Mouse (Mus musculus) liver, embryonic 12.5 days (tissue): ENCODE data around the gene Lilrb4a. TPM values are rescaled to one million over a fixed set of nuclear protein-coding genes. Genes with fewer than 3 reads are reported as not detected.
"Not testable (repeated sequence)": the region's sequence is repeated elsewhere in the genome, so short reads cannot be mapped to it uniquely, and the experiment has no call there.

Experiments
- ATAC-seq: fragments of 200-750 bp; cut with Nextera tagmentation; 2 replicates; pipeline ENCODE4 v1.8.0; 2017; ENCODE audit warnings: moderate number of reproducible peaks, mild to moderate bottlenecking, moderate library complexity
- H3K27ac ChIP-seq: fragments of 300-500 bp; sonication (generic); 2 replicates; pipeline ENCODE4 v1.5.1; 2016; ENCODE audit warnings: mild to moderate bottlenecking
- H3K27me3 ChIP-seq: fragments of 300-500 bp; sonication (generic); replicated peaks from 2 replicates; pipeline ENCODE4 v1.6.1; 2016; ENCODE audit warnings: mild to moderate bottlenecking, moderate library complexity
- H3K36me3 ChIP-seq: fragments of 300-500 bp; sonication (generic); 2 replicates; pipeline ENCODE4 v1.6.1; 2016; ENCODE audit warnings: mild to moderate bottlenecking, moderate library complexity
- H3K4me1 ChIP-seq: fragments of 300-500 bp; sonication (generic); 2 replicates; pipeline ENCODE4 v1.6.1; 2016
- H3K4me2 ChIP-seq: fragments of 300-500 bp; sonication (generic); 2 replicates; pipeline ENCODE4 v1.6.1; 2016; ENCODE audit warnings: mild to moderate bottlenecking, moderate library complexity
- H3K4me3 ChIP-seq: fragments of 300-500 bp; sonication (generic); 2 replicates; pipeline ENCODE4 v1.5.1; 2016; ENCODE audit warnings: mild to moderate bottlenecking, moderate library complexity
- H3K9ac ChIP-seq: fragments of 300-500 bp; sonication (generic); 2 replicates; pipeline ENCODE4 v1.6.1; 2016; ENCODE audit warnings: mild to moderate bottlenecking, moderate library complexity
- H3K9me3 ChIP-seq: fragments of 300-500 bp; sonication (generic); replicated peaks from 2 replicates; pipeline ENCODE4 v1.6.1; 2016; ENCODE audit warnings: mild to moderate bottlenecking, moderate library complexity
- WGBS: fragments of 180-500 bp; shearing (Covaris S2); methylation state at CpG from one replicate; pipeline ENCODE4 v1.1.7; 2016; ENCODE audit not compliant: insufficient replicate concordance; 5-methylcytosine and 5-hydroxymethylcytosine counted together
- polyA plus RNA-seq: library from polyadenylated mRNA; unstranded; fragments of >200 nt; fragmentation: Nextera tagmentation; extraction: Ambion mirVana; gene quantifications from 2 replicates; pipeline ENCODE4 v1.2.1, GENCODE M21; 2016

Lilrb4a gene
- polyA plus RNA-seq = 3.3 and 4.7 TPM in 2 replicates

DNA sequence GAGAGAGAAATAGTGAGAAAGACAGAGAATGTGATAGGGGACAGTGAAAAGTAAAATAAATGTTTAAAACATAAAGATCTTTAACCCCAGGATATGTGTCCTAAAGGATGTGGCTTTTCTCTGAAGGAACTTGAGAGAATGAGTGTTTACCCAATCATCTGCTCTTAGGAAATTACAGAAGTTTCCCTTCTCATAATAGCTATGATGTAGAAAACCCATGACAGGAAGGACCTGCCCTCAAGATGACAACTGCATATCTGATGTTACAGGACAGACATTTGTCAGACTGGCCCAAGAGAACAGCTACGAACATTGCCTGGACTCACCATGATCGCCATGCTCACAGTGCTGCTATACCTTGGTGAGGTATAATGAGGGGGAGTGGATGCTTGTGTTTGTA lies at the start of gene Lilrb4a:
Gene Lilrb4a, plus strand, starts transcription at position 266 of the 400 bp plus-strand sequence.
- H3K4me1 ChIP-seq, H3K9me3 ChIP-seq, H3K36me3 ChIP-seq, H3K4me2 ChIP-seq, H3K4me3 ChIP-seq, H3K27me3 ChIP-seq, ATAC-seq, H3K27ac ChIP-seq, H3K9ac ChIP-seq: not testable (repeated sequence)
- no CpG with 5 or more reads among the region's 2 CpGs for WGBS

DNA sequence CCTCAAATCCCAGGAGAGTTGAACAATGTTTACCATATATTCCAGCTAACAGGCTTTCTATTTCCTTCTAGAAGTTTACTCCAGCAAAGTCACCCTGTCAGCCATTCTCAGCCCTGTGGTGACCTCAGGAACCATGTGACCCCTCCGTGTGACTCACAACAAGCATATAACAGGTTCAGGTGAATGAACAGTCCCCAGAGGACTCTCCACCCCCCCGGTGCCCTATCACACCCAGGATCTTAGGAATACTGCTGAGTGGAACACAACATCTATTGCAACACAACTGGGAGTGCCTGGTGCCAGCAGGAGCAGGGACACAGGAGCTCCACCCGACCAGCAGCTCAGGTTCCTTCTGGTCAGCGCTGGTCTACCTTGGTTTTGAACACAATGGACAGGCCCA lies 39.1 kb upstream of the Lilrb4a start:
- ATAC-seq = no peak
- no peaks in the 10 kb centered on the region for H3K27me3 ChIP-seq
- no peaks in the 10 kb centered on the region for H3K4me1 ChIP-seq
- no peak overlapping the region for H3K4me2 ChIP-seq
- H3K27ac ChIP-seq = no peak overlapping the region
- H3K4me3 ChIP-seq = no peak overlapping the region
- H3K9me3 ChIP-seq = no peaks in the 10 kb centered on the region
- H3K36me3 ChIP-seq = no peaks in the 10 kb centered on the region
- 54% methylated on average over 4 of the region's 4 CpGs for WGBS
- no peak overlapping the region for H3K9ac ChIP-seq

DNA sequence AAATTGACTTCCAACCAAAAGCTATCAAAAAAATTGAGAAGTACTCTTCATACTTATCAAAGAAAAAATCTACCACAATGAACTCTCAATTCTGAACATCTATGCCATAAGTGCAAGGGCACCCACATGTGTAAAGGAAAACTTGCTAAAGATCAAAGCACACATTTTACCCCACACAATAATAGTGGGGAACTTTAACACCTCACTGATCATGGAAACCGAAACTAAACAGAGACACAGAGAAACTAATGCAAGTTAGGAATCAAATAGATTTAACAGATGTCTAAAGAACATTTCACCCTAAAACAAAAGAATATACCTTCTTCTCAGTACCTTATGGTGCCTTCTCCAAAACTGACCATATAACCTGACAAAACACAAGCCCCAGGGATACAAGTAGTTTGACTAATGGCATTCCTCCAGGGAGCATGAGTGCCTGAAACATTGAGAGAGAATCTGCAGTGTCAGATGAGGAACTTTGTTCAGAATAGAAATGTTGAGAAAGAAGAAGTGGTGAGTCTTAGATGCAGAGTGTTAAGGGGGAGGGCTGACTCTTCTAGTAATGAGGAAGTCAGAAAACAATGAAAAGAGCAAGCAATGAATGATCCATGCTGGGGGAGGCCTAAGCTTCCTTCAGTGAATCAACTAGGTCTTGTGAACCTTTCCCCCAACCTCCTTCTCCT lies 37.0 kb upstream of the Lilrb4a start:
- ATAC-seq = no peak
- no peak overlapping the region for H3K4me2 ChIP-seq
- H3K9me3 ChIP-seq = no peaks in the 10 kb centered on the region
- 34% methylated on average over 1 of the region's 1 CpGs for WGBS
- no peaks in the 10 kb centered on the region for H3K36me3 ChIP-seq
- H3K27me3 ChIP-seq = no peaks in the 10 kb centered on the region
- H3K27ac ChIP-seq = no peak overlapping the region
- H3K4me1 ChIP-seq = no peaks in the 10 kb centered on the region
- H3K9ac ChIP-seq = no peak overlapping the region
- H3K4me3 ChIP-seq = no peak overlapping the region

DNA sequence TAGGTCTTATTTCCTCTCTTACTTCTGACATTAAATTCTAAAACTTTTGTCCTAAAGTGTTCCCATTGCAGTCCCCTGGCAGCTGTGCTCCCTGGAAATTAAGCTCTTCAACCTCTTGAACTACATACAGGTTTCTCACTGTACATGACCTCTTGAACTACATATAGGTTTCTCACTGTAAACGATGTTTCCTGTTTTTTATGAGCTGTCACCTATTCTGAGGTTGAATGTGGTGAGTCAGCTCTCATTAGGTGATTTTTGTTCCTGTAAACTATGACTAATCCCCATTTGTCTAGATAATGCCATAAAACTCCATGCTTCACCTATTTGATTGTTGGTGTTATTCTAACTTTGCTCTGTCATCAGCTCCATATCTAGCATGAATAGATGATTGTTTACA lies 36.4 kb upstream of the Lilrb4a start:
- no peak overlapping the region for H3K4me2 ChIP-seq
- H3K27me3 ChIP-seq = no peaks in the 10 kb centered on the region
- no peaks in the 10 kb centered on the region for H3K36me3 ChIP-seq
- no peaks in the 10 kb centered on the region for H3K9me3 ChIP-seq
- H3K4me1 ChIP-seq = no peaks in the 10 kb centered on the region
- H3K27ac ChIP-seq = no peak overlapping the region
- no peak overlapping the region for H3K9ac ChIP-seq
- WGBS = 15% methylated on average over 1 of the region's 1 CpGs
- no peak overlapping the region for H3K4me3 ChIP-seq
- no peak for ATAC-seq

DNA sequence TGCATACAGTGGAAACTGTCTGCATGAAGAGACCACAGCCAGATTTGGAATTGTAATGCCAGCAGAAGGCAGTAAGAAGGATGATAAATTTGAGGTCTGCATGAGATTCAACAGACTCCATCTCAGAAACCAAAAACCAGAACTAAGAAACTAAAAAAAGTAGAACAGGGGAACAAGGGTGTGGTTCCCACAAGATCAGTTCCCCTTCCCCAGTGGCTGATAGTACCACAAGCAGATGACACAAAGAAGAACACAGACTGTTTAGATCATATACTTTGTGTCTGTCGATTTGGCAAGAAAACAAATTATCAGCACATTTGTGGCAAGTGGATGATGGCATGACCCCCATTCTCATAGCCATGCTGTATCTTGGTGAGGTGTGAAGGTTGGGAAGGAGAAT lies 35.0 kb upstream of the Lilrb4a start:
- Histone ChIP-seq H3K4me1 (no peaks in the 10 kb centered on the region), H3K27ac (no peak overlapping the region), H3K4me3 (no peak overlapping the region), H3K36me3 (no peaks in the 10 kb centered on the region), H3K9me3 (no peaks in the 10 kb centered on the region), H3K4me2 (no peak overlapping the region), H3K27me3 (no peaks in the 10 kb centered on the region), H3K9ac (no peak overlapping the region)
- WGBS = 21% methylated on average over 1 of the region's 1 CpGs
- ATAC-seq = no peak

DNA sequence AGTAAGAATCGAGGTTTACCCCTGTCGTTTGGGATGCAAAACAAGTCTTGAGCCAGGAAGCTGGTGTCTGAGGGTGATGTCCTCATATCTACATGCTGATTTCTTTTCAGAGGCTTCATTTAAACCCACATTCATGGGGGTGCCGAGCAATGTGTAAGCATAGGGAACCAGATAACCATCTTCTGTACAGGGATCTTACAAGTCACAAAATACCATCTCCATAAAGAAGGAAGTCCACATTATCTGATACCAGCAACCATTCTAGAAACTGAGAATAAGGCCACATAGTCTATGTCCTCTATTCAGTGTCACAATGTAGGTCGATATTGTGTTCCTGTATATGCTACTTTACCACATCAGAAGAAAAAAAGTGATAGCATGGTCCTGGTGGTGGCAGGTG lies 34.4 kb upstream of the Lilrb4a start:
- no peak for ATAC-seq
- Histone ChIP-seq H3K9me3 (no peaks in the 10 kb centered on the region), H3K4me2 (no peak overlapping the region), H3K4me3 (no peak overlapping the region), H3K4me1 (no peaks in the 10 kb centered on the region), H3K27ac (no peak overlapping the region), H3K9ac (no peak overlapping the region), H3K27me3 (no peaks in the 10 kb centered on the region), H3K36me3 (no peaks in the 10 kb centered on the region)
- WGBS = 25% methylated on average over 4 of the region's 4 CpGs

DNA sequence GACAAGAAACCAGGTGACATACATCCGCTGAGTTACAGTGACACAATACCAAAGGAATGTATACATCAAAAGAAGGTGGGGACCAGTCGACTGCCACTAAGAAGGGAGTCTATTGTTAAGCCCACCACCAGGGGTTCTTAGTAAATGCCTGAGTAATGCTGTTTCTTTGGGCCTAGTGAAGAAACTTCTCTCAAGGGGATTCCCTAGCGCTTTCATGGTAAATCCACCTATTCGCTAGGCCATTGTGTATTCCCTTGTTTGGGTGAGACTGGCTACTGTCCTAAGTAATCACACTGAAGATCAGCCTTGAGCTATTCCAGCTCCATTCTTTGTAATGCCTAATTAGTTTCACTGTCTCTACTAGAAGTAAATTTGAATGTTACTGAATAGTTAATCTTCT lies 27.0 kb upstream of the Lilrb4a start:
- not testable (repeated sequence) for H3K36me3 ChIP-seq, H3K9me3 ChIP-seq, H3K27ac ChIP-seq, H3K4me1 ChIP-seq, H3K4me2 ChIP-seq, ATAC-seq, H3K9ac ChIP-seq, H3K4me3 ChIP-seq, H3K27me3 ChIP-seq
- WGBS = 69% methylated on average over 4 of the region's 4 CpGs

DNA sequence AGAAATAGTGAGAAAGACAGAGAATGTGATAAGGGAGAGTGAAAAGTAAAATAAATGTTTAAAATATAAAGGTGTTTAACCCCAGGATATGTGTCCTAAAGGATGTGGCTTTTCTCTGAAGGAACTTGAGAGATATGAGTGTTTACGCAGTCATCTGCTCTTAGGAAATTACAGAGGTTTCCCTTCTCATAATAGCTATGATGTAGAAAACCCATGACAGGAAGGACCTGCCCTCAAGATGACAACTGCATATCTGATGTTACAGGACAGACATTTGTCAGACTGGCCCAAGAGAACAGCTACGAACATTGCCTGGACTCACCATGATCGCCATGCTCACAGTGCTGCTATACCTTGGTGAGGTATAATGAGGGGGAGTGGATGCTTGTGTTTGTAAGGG lies 10.4 kb upstream of the Lilrb4a start, which contains the start of the genes Gm49339 and Lilr4b:
Gene Gm49339, plus strand, starts transcription at position 216 of the 400 bp plus-strand sequence.
Gene Lilr4b, plus strand, starts transcription at position 236 of the 400 bp plus-strand sequence.
- not testable (repeated sequence) for H3K27ac ChIP-seq, ATAC-seq, H3K27me3 ChIP-seq, H3K4me1 ChIP-seq, H3K9me3 ChIP-seq, H3K4me3 ChIP-seq, H3K36me3 ChIP-seq, H3K4me2 ChIP-seq, H3K9ac ChIP-seq
- WGBS = 42% methylated on average over 1 of the region's 3 CpGs

DNA sequence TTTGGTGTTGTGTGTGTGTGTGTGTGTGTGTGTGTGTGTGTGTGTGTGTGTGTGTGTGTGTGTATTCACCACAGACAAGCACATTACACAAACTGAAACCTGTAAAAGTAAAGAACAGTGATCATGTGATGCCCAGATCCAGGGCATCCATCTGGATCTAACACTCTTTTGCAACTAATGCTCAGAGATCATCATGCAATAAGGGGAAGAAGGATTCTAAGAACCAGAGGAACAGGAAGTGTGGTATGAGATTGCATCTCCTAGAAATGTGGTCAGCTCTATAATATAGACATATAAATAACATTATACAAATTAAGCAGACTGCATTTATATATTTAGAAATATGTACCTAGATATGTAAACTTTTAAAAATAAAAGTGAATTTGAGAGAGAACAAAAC lies 29.3 kb downstream of the Lilrb4a start:
- Histone ChIP-seq H3K27me3 (no peaks in the 10 kb centered on the region), H3K4me3 (no peak overlapping the region), H3K27ac (no peak overlapping the region), H3K4me2 (no peak overlapping the region), H3K9ac (no peak overlapping the region), H3K4me1 (no peaks in the 10 kb centered on the region), H3K36me3 (no peaks in the 10 kb centered on the region), H3K9me3 (no peaks in the 10 kb centered on the region)
- ATAC-seq = no peak

DNA sequence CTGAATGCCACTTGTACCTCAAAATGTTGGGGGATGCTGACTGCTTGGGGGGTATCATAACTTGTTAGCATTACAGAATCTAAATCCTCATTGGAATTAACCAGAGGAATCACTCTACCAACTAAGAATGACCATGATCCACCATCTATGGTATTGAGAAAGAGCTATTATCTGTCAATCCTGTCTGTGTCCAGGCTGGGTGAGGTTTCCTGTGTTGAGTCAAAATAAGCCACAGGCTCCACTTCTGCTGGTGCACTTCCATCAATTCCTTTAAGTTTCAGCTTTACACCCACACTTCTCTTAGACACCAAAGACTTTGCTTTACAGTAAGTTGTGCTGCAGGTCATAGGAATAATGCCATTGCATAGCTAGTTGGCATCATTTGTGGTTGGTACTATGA lies 30.7 kb downstream of the Lilrb4a start:
- Histone ChIP-seq H3K4me1 (no peaks in the 10 kb centered on the region), H3K9me3 (no peaks in the 10 kb centered on the region), H3K4me3 (no peak overlapping the region), H3K9ac (no peak overlapping the region), H3K4me2 (no peak overlapping the region), H3K36me3 (no peaks in the 10 kb centered on the region), H3K27ac (no peak overlapping the region), H3K27me3 (no peaks in the 10 kb centered on the region)
- no peak for ATAC-seq

DNA sequence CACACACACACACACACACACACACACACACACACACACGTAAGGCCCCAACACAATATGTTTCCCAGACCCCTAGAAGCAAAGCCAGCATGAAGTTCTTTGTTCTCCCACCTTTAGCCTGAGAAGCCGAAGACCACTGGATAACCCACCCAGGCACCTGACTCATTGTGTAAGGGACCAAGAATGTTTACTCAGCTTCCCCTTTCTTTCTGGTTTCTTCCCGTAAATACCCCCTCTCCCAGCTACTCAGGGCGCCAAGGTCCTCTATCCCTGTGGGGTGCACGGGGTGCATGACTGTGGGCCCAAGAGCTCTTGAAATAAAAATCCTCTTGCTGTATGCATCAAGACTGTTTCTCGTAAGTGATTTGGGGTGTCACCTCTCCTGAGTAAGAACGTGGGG lies 35.3 kb downstream of the Lilrb4a start:
- H3K36me3 ChIP-seq = no peaks in the 10 kb centered on the region
- no peaks in the 10 kb centered on the region for H3K27me3 ChIP-seq
- H3K4me3 ChIP-seq = no peak overlapping the region
- H3K9me3 ChIP-seq = no peaks in the 10 kb centered on the region
- no peak overlapping the region for H3K4me2 ChIP-seq
- no peak overlapping the region for H3K9ac ChIP-seq
- H3K27ac ChIP-seq = no peak overlapping the region
- H3K4me1 ChIP-seq = peaks cover 16% of the 10 kb centered on the region; the same call in 1 of the 2 replicates
- 46% methylated on average over 7 of the region's 7 CpGs for WGBS
- ATAC-seq = no peak; the same call in 1 of the 2 replicates

DNA sequence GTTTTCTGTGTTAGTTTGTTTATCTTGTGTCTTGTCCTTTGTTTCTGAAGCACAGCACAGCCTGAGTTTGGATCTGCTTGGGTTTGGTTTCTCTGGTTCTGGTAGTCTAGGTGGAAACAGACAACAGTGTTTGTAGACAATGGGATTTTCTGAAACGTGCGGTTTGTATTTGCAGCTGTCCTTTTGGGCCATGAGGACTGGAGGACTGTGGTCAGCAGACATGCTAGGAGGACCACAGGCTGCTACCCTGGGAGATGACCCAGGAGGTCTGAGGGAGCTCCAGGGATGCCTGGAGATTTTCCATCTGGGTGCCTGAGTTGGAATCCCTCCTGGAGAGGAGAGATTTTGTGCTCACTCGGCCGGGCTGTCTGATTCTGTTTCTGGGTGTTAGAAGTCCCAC lies 35.9 kb downstream of the Lilrb4a start:
- H3K4me2 ChIP-seq = no peak overlapping the region
- H3K4me1 ChIP-seq = peaks cover 16% of the 10 kb centered on the region; the same call in 1 of the 2 replicates
- no peak overlapping the region for H3K4me3 ChIP-seq
- WGBS = 61% methylated on average over 4 of the region's 4 CpGs
- no peaks in the 10 kb centered on the region for H3K36me3 ChIP-seq
- H3K27me3 ChIP-seq = no peaks in the 10 kb centered on the region
- ATAC-seq = no peak
- H3K9me3 ChIP-seq = no peaks in the 10 kb centered on the region
- H3K27ac ChIP-seq = no peak overlapping the region
- no peak overlapping the region for H3K9ac ChIP-seq

DNA sequence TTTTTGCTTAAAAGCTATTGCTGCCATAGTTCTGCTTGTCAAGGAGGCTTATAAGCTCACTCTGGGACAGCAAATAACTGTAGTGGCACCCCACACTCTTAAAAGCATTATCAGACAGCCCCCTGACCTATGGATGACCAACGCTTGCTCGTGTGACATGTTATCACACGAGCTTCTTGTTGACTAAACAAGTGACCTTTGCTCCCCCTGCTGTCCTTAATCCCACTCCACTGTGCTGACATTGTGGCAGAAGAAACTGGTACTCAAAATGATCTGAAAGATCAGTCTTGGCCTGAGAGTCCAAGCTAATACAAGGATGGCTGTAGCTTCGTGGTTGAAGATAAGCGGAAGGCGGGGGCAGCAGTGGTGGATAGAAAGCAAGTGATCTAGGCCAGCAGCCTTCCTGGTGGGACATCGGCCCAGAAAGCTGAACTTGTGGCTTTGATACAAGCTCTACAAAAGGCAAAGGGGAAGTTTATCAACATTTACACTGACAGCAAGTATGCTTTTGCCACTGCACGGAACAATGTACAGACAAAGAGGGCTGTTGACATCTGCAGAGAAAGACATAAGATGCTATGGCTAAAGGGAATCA lies 38.2 kb downstream of the Lilrb4a start:
- Histone ChIP-seq H3K9ac (no peak overlapping the region), H3K4me1 (peaks cover 16% of the 10 kb centered on the region; the same call in 1 of the 2 replicates), H3K4me2 (no peak overlapping the region), H3K27me3 (no peaks in the 10 kb centered on the region), H3K27ac (peak overlapping the region; percentile 22; the same call in 1 of the 2 replicates), H3K36me3 (no peaks in the 10 kb centered on the region), H3K4me3 (no peak overlapping the region), H3K9me3 (no peaks in the 10 kb centered on the region)
- ATAC-seq = no peak
- WGBS = 16% methylated on average over 8 of the region's 8 CpGs
